Mouse (Mus musculus) left cerebral cortex, adult 8-10 months (tissue): ENCODE data around the gene Hnrnpll. TPM values are rescaled to one million over a fixed set of nuclear protein-coding genes. Genes with fewer than 3 reads are reported as not detected.
"Not testable (repeated sequence)": the region's sequence is repeated elsewhere in the genome, so short reads cannot be mapped to it uniquely, and the experiment has no call there.

Source experiments
- DNase-seq, 2 experiments: peaks; one replicate each; pipeline ENCODE4 v3.0.0; 2022; ENCODE audit warnings: low spot score in 2 of 2
- total RNA-seq, 4 experiments: library from RNA; stranded (reverse); gene quantifications; 2 replicates each; pipeline ENCODE4 v1.2.4; 2022

Hnrnpll gene
- total RNA-seq, 4 experiments from 2014 or later, result 56.0 to 60.9 (median 58.8) TPM

DNA sequence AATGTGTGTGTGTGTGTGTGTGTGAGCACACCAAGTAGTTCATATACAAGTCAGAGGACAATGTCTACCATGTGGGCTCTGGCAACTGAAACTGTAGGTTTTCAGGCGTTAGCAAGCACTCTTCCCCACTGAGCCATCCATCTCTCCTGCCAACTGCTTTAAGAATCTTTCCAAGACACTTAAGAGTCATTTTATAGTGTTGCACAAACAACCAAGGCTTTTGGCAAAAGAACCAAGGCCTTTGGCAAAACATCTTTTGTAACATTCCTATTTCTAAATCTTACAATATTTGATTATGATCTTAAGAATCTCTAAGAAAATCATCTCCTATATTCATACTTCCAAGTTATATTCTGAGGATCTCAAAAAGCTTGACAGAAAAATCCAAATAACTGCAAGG is 2.4 kb downstream of the Hnrnpll start:
- no peak for DNase-seq

DNA sequence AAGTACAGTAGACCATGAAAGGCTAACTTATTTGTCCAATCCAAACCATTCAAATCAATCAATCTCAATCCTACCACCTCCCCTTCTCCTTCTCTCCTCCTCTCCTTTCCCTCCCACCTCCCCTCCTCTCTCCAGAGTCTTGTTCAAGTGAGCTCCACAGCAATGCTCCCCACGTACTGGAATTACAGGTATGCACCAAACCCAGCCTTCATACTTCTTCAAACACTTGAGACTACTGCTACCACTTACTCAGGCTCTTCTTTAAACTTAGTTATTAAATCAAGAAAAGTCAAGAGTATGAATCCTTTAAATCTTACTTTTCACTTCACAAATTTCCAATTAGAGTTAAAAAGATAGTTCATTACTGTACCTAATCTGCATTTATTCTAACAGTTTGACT is 3.6 kb downstream of the Hnrnpll start:
- DNase-seq, result no peak

DNA sequence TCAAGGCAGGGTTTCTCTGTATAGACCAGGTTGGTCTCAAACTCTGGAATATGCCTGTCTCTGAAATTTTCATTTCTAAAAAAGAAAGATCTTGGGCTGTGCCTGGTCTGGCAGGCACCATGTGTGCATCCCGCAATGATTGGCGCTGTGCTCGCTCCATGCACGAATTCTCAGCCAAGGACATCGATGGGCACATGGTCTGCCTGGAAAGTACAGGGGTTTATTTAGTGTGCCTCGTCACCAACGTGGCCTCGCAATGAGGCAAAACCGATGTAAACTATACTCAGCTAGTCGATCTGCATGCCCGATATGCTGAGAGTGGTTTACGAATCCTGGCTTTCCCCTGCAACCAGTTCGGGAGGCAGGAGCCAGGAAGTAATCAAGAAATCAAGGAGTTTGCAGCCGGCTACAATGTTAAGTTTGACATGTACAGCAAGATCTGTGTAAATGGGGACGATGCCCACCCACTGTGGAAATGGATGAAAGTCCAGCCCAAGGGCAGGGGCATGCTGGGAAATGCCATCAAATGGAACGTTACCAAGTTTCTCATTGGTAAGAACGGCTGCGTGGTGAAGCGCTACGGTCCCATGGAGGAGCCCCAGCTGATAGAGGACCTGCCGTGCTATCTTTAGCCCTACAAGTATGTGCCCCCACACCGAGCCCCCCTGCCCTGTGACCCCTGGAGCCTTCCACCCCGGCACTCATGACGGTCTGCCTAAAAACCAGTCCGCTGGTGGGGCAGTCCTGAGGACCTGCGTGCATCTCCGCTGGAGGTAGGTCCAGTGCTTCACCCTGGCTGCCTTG is 8.0 kb downstream of the Hnrnpll start:
- no peak for DNase-seq

DNA sequence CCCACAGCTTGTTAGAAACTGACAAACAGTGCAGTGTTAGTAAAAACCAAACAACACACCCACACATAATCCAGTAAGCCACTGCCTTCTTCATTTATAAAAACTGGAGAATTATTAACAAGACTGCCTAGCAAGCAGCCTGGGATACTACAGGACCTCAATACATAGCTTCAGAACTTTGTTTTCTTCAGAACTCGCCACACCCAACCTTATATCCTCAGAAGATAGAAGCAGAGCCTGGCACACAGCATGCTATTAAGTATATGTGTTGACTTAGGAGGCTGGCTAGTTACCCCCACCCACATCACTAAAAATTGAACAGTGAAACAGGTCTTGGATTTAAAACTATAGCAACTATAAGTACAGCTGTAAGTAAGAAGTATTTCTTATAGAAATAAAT is 10.5 kb downstream of the Hnrnpll start:
- no peak for DNase-seq

DNA sequence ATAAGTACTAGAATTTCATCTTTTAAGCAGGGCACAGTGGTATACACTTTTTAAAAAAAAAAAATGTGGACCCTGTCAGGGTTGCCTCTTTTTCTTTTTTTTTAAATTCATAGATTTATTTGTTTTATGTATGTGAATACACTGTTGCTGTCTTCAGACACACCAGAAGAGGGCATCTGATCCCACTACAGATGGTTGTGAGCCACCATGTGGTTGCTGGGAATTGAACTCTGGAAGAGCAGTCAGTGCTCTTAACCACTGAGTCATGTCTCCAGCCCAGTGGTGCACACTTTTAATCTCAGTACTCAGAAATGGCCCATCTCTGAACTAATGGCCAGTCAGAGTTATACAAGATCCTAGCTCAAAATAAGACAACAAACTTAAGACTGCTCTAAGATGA is 12.8 kb downstream of the Hnrnpll start:
- DNase-seq, result not testable (repeated sequence)

- no peak for DNase-seq
These were observed 13.9 kb downstream of the Hnrnpll start for GRCm38 (mm10) chr17:80048230-80048629.

DNA sequence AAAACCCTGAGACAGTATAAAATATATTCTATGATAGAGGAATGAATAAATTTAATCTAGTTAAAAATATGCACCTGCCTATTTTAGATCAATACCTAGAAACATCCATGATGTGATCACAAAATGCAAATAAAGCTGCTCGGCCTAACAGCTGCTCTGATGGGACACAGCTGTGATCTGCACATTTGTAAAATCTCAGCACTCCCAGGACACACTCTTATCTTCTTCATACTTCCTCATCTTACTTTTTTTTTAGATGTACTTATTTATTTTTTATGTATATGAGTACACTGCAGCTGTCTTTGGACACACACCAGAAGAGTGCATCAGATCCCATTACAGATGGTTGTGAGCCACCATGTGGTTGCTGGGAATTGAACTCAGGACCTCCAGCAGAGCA is 20.4 kb downstream of the Hnrnpll start:
- no peak for DNase-seq

DNA sequence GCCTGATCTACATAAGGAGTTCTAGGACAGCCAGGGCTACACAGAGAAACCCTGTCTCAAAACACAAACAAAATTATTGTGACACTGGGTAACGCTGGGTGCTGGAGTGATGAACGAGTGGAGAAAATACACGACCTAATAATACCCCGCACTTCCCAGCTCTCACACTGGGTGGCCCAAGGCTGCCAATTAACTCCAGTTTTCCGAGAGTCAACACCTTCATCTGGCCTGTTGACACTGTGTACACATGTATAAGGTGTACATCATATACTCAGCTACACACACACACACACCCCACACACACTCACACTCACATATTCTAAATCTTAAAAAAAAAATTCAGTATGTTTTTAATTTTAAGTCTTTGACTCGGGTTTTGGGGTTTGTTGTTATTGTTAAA is 33.5 kb downstream of the Hnrnpll start:
- DNase-seq, result no peak

GRCm38 (mm10) chr17:80026189-80026936 is 35.8 kb downstream of the Hnrnpll start:
- DNase-seq, result no peak

DNA sequence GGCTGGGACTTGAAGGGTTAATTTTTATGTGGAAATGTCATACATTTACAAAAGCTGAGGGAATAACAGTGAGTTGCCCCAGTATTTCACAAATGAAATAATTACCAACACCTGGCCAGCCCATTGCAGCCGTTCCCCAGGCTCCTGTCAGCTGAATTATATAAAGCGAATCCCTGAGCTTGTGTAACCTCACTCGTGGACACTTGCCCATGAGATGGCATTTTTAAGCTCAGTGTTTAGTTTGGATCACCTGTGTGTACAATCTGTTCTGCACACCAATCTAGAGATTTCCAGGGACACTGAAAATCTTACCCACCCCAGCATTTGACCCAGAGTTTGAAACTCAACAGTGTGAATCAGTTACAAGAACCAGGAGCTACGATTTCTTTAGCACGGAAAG is 40.0 kb downstream of the Hnrnpll start:
- peak in 1 of 2 experiments; percentile 10 for DNase-seq

GRCm38 (mm10) chr17:80020495-80020894 is 41.6 kb downstream of the Hnrnpll start:
- no peak for DNase-seq

DNA sequence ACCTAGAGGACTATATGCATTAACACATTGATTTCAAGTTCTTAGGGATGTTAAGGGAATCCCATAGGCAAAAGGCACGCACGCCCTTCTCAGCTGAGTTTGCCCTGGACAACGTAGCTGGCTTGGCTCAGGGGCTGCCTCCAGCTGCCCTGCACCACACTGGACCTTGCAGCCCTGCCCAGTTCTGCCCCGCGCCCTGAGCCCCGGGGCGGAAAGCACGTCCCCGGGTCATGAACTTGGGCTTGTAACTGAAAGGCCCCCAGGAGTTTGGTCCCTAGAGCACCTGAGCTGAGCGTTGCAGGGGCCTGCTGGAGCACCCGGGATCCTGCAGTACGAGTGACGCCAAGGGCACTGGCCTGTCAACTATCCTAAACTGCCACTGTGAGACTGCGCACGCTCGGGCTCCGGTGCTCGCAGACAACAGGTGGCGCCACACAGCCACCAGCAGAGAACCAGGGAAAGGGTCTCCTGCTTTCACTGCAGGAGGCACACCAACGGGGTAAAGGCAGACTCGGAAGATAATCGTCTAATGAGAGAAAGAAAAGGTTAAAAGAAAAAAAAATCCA is 43.1 kb downstream of the Hnrnpll start:
- no peak for DNase-seq

DNA sequence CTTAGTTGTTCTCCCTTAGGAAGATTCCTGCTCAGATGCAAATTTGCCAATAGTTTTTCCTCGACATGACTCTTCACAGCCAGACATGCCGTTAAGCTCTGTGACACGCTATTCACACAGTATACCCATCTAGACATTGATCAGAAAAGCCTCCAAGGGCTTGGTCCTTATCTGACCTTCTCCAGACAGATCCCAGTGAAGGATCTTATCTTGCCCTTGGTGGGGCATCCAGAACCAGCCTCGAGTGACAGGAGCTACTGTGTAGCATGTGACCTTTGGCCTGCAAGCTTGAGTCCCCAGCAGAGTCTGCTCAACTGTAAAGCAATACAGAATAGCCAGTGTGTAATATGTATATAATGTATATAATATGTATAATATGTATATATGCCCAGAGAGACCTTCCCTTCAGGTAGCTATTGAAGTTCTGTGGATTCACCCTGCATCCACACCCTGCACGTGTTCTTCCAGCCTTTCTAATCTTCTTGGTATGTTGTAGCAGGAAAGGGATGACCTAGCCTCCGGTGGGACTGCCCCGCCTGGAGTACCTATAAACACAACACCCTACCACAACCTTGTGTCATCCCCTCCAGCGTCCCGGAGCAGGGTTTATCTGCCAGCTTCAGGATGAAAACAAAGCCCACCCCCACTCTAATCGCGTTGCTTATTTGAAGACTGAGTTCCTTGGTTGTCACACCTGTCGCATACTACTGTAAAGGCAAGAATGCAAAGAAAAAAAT is 43.7 kb downstream of the Hnrnpll start:
- no peak for DNase-seq

GRCm38 (mm10) chr17:80017389-80017788 is 44.7 kb downstream of the Hnrnpll start:
- peak in 1 of 2 experiments; percentile 57 for DNase-seq

DNA sequence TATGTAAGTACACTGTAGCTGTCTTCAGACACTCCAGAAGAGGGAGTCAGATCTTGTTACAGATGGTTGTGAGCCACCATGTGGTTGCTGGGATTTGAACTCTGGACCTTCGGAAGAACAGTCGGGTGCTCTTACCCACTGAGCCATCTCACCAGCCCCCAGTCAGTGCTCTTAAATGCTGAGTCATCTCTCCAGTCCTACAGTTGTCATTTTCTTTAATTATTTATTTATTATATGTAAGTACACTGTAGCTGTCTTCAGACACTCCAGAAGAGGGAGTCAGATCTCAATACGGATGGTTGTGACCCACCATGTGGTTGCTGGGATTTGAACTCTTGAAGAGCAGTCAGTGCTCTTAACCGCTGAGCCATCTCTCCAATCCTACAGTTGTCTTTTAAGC is 45.7 kb downstream of the Hnrnpll start:
- not testable (repeated sequence) for DNase-seq

GRCm38 (mm10) chr17:80014361-80014809 is 47.7 kb downstream of the Hnrnpll start:
- DNase-seq, result no peak

GRCm38 (mm10) chr17:80009926-80010325 is 52.2 kb downstream of the Hnrnpll start:
- no peak for DNase-seq

DNA sequence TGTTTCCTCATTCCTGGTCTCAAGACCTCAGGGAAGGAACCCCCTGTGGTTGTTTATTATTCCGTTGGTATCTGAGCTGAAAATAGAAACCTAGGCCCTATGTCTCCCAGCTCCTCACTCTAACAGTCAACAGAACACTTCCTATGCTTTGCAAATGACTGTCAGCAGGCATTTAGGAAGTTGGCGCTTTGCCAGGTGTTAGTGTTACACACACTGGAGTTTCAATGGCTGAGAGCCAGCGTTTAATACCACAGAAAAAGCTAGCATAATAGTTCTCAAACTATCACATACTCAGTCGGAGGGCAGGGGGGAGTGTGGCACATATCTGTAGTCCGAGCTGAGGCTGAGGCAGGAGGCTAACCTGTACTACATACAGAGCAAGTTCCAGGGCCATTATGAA is 53.3 kb downstream of the Hnrnpll start:
- no peak for DNase-seq

- DNase-seq, result no peak
These were observed 57.5 kb downstream of the Hnrnpll start for GRCm38 (mm10) chr17:80004345-80005239.

DNA sequence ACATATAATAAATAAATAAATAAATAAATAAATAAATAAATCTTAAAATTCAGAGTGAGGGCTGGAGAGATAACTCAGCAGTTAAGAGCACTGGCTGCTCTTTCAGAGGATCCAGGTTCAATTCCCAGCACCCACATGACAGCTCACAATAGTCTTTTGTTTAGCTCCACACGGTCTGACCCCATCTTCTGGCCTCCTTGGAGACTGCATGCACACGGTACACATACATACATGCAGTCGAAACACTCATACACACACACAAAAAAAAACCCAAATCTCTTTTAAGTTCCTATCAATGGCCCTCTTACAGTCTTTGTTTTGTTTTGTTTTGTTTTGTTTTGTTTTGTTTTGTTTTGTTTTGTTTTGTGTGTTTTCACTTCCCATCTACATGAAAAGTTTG is 58.3 kb downstream of the Hnrnpll start:
- DNase-seq, result not testable (repeated sequence)
